In the genomic region with DNA sequence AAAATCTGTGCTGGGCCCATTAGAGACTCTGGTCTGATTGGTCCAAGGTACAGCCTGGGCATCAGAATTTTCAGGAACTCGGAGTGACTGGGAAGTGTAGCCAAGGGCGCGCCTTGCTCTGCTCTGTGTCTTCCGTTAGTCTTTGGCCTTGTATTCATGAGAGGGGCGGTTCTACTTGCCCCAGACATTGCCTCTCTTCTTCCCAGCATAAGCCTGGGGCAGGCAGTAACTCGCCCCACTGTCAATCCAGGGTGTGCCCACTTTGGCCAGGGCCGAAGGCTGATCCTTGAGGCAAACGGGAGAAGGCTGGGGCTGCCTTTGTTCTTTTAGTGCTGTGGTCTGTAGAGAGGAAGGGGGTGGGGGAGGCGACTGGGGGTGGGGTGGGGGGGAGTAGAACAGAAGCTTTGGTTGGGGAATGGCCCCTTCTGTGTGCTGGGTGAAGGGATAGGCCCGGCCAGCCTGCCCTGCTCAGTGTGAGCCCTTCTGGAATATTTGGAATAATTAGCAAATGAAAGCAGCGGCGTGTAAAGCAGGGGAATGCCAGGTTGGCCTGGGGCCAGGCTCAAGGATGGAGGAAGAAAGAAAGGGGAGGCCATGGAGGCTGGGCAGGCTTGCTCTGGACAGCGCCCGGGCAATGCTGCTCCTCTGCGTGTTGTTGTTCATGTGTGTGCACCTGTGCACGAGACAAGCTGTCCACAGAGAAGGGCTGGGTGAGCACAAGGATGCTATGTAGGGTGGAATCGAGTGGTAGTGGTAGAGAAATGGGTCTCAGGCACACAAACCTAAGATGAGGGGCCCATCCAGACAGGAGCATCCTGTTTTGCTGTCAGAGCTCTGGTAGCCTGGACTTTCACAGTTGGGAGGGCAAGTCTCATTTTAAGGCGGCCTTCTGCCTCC, we compare ENCODE assay signal across 9 mouse cellular contexts. TPM values are rescaled to one million over a fixed set of nuclear protein-coding genes. Genes with fewer than 3 reads are reported as not detected.
DNase-seq lines count a peak whose midpoint lies in the region; ATAC-seq and TF ChIP-seq lines count a peak whose summit lies in the region.
"Had no signal": no experiment of that assay in that cellular context is flagged by ENCODE, and none has a peak within 500 bp of the region (broad histone marks: within the 10 kb centered on the region; RNA-seq: fewer than 3 reads in every experiment).

No protein-coding gene starts in this region.

- ATAC-seq in hindbrain, embryonic 11.5 days (ENCODE audit: low FRiP score) = peak; percentile 61
- ATAC-seq in lung, embryonic 14.5 days (ENCODE audit: insufficient read depth) = no peak
- ATAC-seq in megakaryocyte-erythroid progenitor cell, adult 5-6 weeks (replicated peaks; ENCODE audit: low FRiP score, low TSS enrichment, poor library complexity, severe bottlenecking) = no peak

- dilution Hi-C loops in CH12.LX (cut with MboI; ENCODE audit: extremely low pct_ligation_motif_present, extremely low pct_unique_long_range_greater_than_20kb, low sequenced_read_pairs) = no loop called here

- H3K27ac ChIP-seq in CH12.LX (ENCODE audit: insufficient read depth, low read depth) = peak overlapping the region; percentile 94
- peak overlapping the region; percentile 66 for H3K27ac ChIP-seq in hindbrain, embryonic 11.5 days (ENCODE audit: low read depth, low read length)
- peak overlapping the region; percentile 30; the same call in 1 of the 2 replicates for H3K27ac ChIP-seq in lung, embryonic 14.5 days (ENCODE audit: low read depth)

- H3K4me3 ChIP-seq in CH12.LX (replicated peaks in 1 of 3; ENCODE audit: low read depth in 2 of 3, low read length in 2 of 3, poor library complexity in 1 of 3) = peak overlapping the region in 1 of 3 experiments; percentile 29
- no peak overlapping the region for H3K4me3 ChIP-seq in hindbrain, embryonic 11.5 days (ENCODE audit: low read depth, low read length)
- H3K4me3 ChIP-seq in lung, embryonic 14.5 days (ENCODE audit: low read depth, low read length) = no peak overlapping the region

- no peak for TF ChIP-seq CTCF in CH12.LX (conservative IDR thresholded peaks at IDR 0.05 in 1 of 2, IDR thresholded peaks at IDR 0.05 in 1 of 2; ENCODE audit: low read depth in 2 of 2, low read length in 2 of 2)
- TF ChIP-seq CTCF in lung, embryonic 14.5 days (IDR thresholded peaks at IDR 0.05; ENCODE audit: low read depth) = no peak

- no peaks in the 10 kb centered on the region for H3K9me3 ChIP-seq in CH12.LX (replicated peaks; ENCODE audit: low read length)
- H3K9me3 ChIP-seq in hindbrain, embryonic 11.5 days (ENCODE audit: control insufficient read depth, low read length) = no peaks in the 10 kb centered on the region
- H3K9me3 ChIP-seq in lung, embryonic 14.5 days (ENCODE audit: low read depth, low read length) = no peaks in the 10 kb centered on the region

- H3K27me3 ChIP-seq in CH12.LX (replicated peaks) = peaks cover 9% of the 10 kb centered on the region
- H3K27me3 ChIP-seq in hindbrain, embryonic 11.5 days (ENCODE audit: control insufficient read depth, insufficient read depth, low read length) = peaks cover 14% of the 10 kb centered on the region
- H3K27me3 ChIP-seq in lung, embryonic 14.5 days (ENCODE audit: insufficient read depth, low read length) = peaks cover 19% of the 10 kb centered on the region

- H3K79me2 ChIP-seq in CH12.LX (replicated peaks; ENCODE audit: control insufficient read depth, extremely low read depth, insufficient read depth, poor library complexity, severe bottlenecking) = no peaks in the 10 kb centered on the region

- 45% methylated on average over 18 of the region's 18 CpGs for WGBS in hindbrain, embryonic 11.5 days
- WGBS in lung, embryonic 14.5 days = 56% methylated on average over 18 of the region's 18 CpGs

- H3K4me1 ChIP-seq in CH12.LX (ENCODE audit: control insufficient read depth in 1 of 2, insufficient read depth in 2 of 2) = peaks cover 40 to 63% of the 10 kb centered on the region in 2 experiments
- peaks cover 40% of the 10 kb centered on the region for H3K4me1 ChIP-seq in hindbrain, embryonic 11.5 days (replicated peaks; ENCODE audit: control insufficient read depth, insufficient read depth, low read length)
- H3K4me1 ChIP-seq in lung, embryonic 14.5 days (ENCODE audit: insufficient read depth) = peaks cover 6% of the 10 kb centered on the region; the same call in 1 of the 2 replicates

- intact Hi-C loops in heart, postnatal 14 days (cut with DNase I) = no loop called here

- DNase-seq in cerebellum, postnatal 10 days = peak; percentile 90 to 91
- no peak for DNase-seq in cerebellum, adult 9-11 months
- no peak for DNase-seq in CH12.LX (ENCODE audit: extremely low read depth)
- peak; percentile 47 for DNase-seq in hindbrain, embryonic 11.5 days (ENCODE audit: low spot score)
- peak; percentile 54 for DNase-seq in lung, embryonic 14.5 days
- DNase-seq in right cerebral cortex, postnatal 14 days = no peak
- DNase-seq in heart, postnatal 14 days = no peak

- no peak for TF ChIP-seq EP300 in CH12.LX (IDR thresholded peaks at IDR 0.05; ENCODE audit: low read length)

- in situ Hi-C loops in CH12.LX (cut with MboI; ENCODE audit: low pct_ligation_motif_present, low pct_unique_long_range_greater_than_20kb, low sequenced_read_pairs) = loop anchor here (10.0 kb wide), 1 partner anchor 205 kb away; the partner anchor contains the start of gene Sphk1

- TF ChIP-seq POLR2A in CH12.LX (IDR thresholded peaks at IDR 0.05; ENCODE audit: low read depth, low read length) = 0 out of 2 replicates have a peak, but pooled peaks have one; percentile 22

- H3K4me2 ChIP-seq in CH12.LX (ENCODE audit: insufficient read depth, low read depth, poor library complexity, severe bottlenecking) = peak overlapping the region; percentile 22
- H3K4me2 ChIP-seq in hindbrain, embryonic 11.5 days (replicated peaks; ENCODE audit: low read depth, low read length) = no peak overlapping the region
- no peak overlapping the region for H3K4me2 ChIP-seq in lung, embryonic 14.5 days

- TF ChIP-seq RAD21 in CH12.LX (IDR thresholded peaks at IDR 0.05; ENCODE audit: low read depth, low read length) = no peak

- no peaks in the 10 kb centered on the region for H3K36me3 ChIP-seq in CH12.LX (replicated peaks in 1 of 2; ENCODE audit: control insufficient read depth in 1 of 2, insufficient read depth in 1 of 2, low read length in 1 of 2)
- no peaks in the 10 kb centered on the region for H3K36me3 ChIP-seq in hindbrain, embryonic 11.5 days (ENCODE audit: control insufficient read depth, insufficient read depth, low read length)
- H3K36me3 ChIP-seq in lung, embryonic 14.5 days (ENCODE audit: insufficient read depth) = no peaks in the 10 kb centered on the region

- H3K9ac ChIP-seq in CH12.LX (ENCODE audit: insufficient read depth, low read depth) = peak overlapping the region; percentile 24
- 0 out of 2 replicates have a peak overlapping the region, but pooled peaks have one; percentile 21 for H3K9ac ChIP-seq in hindbrain, embryonic 11.5 days (ENCODE audit: low read depth, low read length)
- H3K9ac ChIP-seq in lung, embryonic 14.5 days = peak overlapping the region; percentile 34; the same call in 1 of the 2 replicates

TF ChIP-seq in CH12.LX, 34 proteins besides CTCF, POLR2A, EP300 and RAD21 (continues in another document):
- no peak for TF ChIP-seq E2F4 (IDR thresholded peaks at IDR 0.05; ENCODE audit: insufficient replicate concordance, low read depth, low read length)
- TF ChIP-seq NELFE (IDR thresholded peaks at IDR 0.05; ENCODE audit: low read depth, low read length) = 0 out of 2 replicates have a peak, but pooled peaks have one; percentile 11
- 0 out of 2 replicates have a peak, but pooled peaks have one; percentile 38 for TF ChIP-seq UBTF (IDR thresholded peaks at IDR 0.05; ENCODE audit: low read depth, low read length)
- TF ChIP-seq MYC (IDR thresholded peaks at IDR 0.05; ENCODE audit: low read depth, low read length) = no peak
- TF ChIP-seq MXI1 (IDR thresholded peaks at IDR 0.05; ENCODE audit: low read depth, low read length) = 0 out of 2 replicates have a peak, but pooled peaks have one; percentile 32

RNA-seq across cellular contexts. Expression of gene Foxj1, which starts 5.6 kb away (rescaled TPM):
- total RNA-seq in CH12.LX (2012; rRNA removed) = 0.67 and 2.6 TPM in 2 replicates
- total RNA-seq in CH12.LX (2014; rRNA removed) = 2.0 and 3.0 TPM in 2 replicates
- polyA plus RNA-seq in CH12.LX (2012; ENCODE audit: insufficient read length, low read depth) = 0.12 and 0.26 TPM in 2 replicates
- 10.0 and 10.1 TPM in 2 replicates for polyA plus RNA-seq in hindbrain, embryonic 11.5 days (2014; fragmentation: Nextera tagmentation; extraction: Ambion mirVana)
- polyA plus RNA-seq in lung, embryonic 14.5 days (2014; fragmentation: Nextera tagmentation; extraction: Ambion mirVana) = 1.3 and 2.1 TPM in 2 replicates
- total RNA-seq in megakaryocyte-erythroid progenitor cell, adult 5-6 weeks (2014; fragmentation: Nextera tagmentation) = 0.26 TPM in 1 of 2 replicates, not detected in the other
- not detected in 2 replicates for total RNA-seq in megakaryocyte-erythroid progenitor cell, adult 5-6 weeks (2017)
- total RNA-seq in heart, postnatal 14 days (2021) = 1 to 10 TPM in 1 of 2 experiments, under 1 TPM in 1; 0.07 to 1.5 TPM

RNA-seq across cellular contexts. Expression of gene Exoc7, which starts 22.5 kb away (rescaled TPM):
- total RNA-seq in CH12.LX (2012; rRNA removed) = 34.0 and 42.1 TPM in 2 replicates
- total RNA-seq in CH12.LX (2014; rRNA removed) = 32.2 and 38.8 TPM in 2 replicates
- polyA plus RNA-seq in CH12.LX (2012; ENCODE audit: insufficient read length, low read depth) = 51.8 and 57.6 TPM in 2 replicates
- 66.2 and 68.3 TPM in 2 replicates for polyA plus RNA-seq in hindbrain, embryonic 11.5 days (2014; fragmentation: Nextera tagmentation; extraction: Ambion mirVana)
- 63.7 and 68.4 TPM in 2 replicates for polyA plus RNA-seq in lung, embryonic 14.5 days (2014; fragmentation: Nextera tagmentation; extraction: Ambion mirVana)
- total RNA-seq in megakaryocyte-erythroid progenitor cell, adult 5-6 weeks (2014; fragmentation: Nextera tagmentation) = 52.5 and 57.0 TPM in 2 replicates
- 17.3 and 25.5 TPM in 2 replicates for total RNA-seq in megakaryocyte-erythroid progenitor cell, adult 5-6 weeks (2017)
- total RNA-seq in heart, postnatal 14 days (2021) = 10 to 100 TPM; 44.3 to 52.3 TPM

RNA-seq across cellular contexts. Expression of gene Galr2, which starts 48.8 kb away (rescaled TPM):
- total RNA-seq in CH12.LX (2012; rRNA removed) = 0.38 and 0.85 TPM in 2 replicates
- 0.21 TPM in 1 of 2 replicates, not detected in the other for total RNA-seq in CH12.LX (2014; rRNA removed)
- 1.6 and 1.7 TPM in 2 replicates for polyA plus RNA-seq in CH12.LX (2012; ENCODE audit: insufficient read length, low read depth)
- 0.42 and 0.54 TPM in 2 replicates for polyA plus RNA-seq in hindbrain, embryonic 11.5 days (2014; fragmentation: Nextera tagmentation; extraction: Ambion mirVana)
- polyA plus RNA-seq in lung, embryonic 14.5 days (2014; fragmentation: Nextera tagmentation; extraction: Ambion mirVana) = 0.11 TPM in 1 of 2 replicates, not detected in the other
- total RNA-seq in megakaryocyte-erythroid progenitor cell, adult 5-6 weeks (2014; fragmentation: Nextera tagmentation) = not detected in 2 replicates
- total RNA-seq in megakaryocyte-erythroid progenitor cell, adult 5-6 weeks (2017) = not detected in 2 replicates
- not detected for total RNA-seq in heart, postnatal 14 days (2021)
- total RNA-seq: liver, adult 2 months had no signal
- polyA plus RNA-seq: liver, adult 2 months had no signal

RNA-seq across cellular contexts. Expression of gene Srp68, which starts 55.5 kb away (rescaled TPM):
- total RNA-seq in CH12.LX (2012; rRNA removed) (74.7 and 78.1 TPM in 2 replicates), CH12.LX (2014; rRNA removed) (49.3 and 53.2 TPM in 2 replicates)
- polyA plus RNA-seq in CH12.LX (2012; ENCODE audit: insufficient read length, low read depth) = 174 and 184 TPM in 2 replicates
- polyA plus RNA-seq in hindbrain, embryonic 11.5 days (2014; fragmentation: Nextera tagmentation; extraction: Ambion mirVana) = 72.4 and 74.0 TPM in 2 replicates
- 85.7 and 89.8 TPM in 2 replicates for polyA plus RNA-seq in lung, embryonic 14.5 days (2014; fragmentation: Nextera tagmentation; extraction: Ambion mirVana)
- total RNA-seq in megakaryocyte-erythroid progenitor cell, adult 5-6 weeks (2014; fragmentation: Nextera tagmentation) = 68.2 and 80.6 TPM in 2 replicates
- 43.9 and 64.9 TPM in 2 replicates for total RNA-seq in megakaryocyte-erythroid progenitor cell, adult 5-6 weeks (2017)
- total RNA-seq in heart, postnatal 14 days (2021) = 10 to 100 TPM; 54.4 to 55.6 TPM

Comparison
In these comparisons a context has a peak if more than half of its experiments do, and no peak if none do; other contexts are left out.
1. DNase-seq: peak in cerebellum, postnatal 10 days (2 of 2), hindbrain, embryonic 11.5 days (single experiment) and lung, embryonic 14.5 days (single experiment); none in cerebellum, adult 9-11 months (single experiment), CH12.LX (single experiment), right cerebral cortex, postnatal 14 days (single experiment) and heart, postnatal 14 days (0 of 2).
2. H3K27ac ChIP-seq: peak in every context shown above with its lines; median percentile 94 in CH12.LX; 66 in hindbrain, embryonic 11.5 days; 30 in lung, embryonic 14.5 days.
3. Peak in every context shown above with its lines, with median percentiles within 50 percentile points of each other: H3K9ac ChIP-seq.